Mouse (Mus musculus) urinary bladder, postnatal 4 days (tissue): ENCODE measurements at regions not wholly inside any gene's neighbourhood (a gene's known extent, or its start where the extent isn't known, plus 50 kb on each side); places are given as distances from the start of the nearest gene placed in this dataset.

Source experiments
- DNase-seq, 2 experiments: peaks; one replicate each; pipeline ENCODE4 v3.0.0; 2021 to 2022; ENCODE audit warnings: low spot score in 2 of 2

GRCm38 (mm10) chr2:133438018-133438417 lies 113.9 kb upstream of the Bmp2 start:
- DNase-seq = no peak

- DNase-seq = no peak
Observed at GRCm38 (mm10) chr2:133443024-133443423, 108.9 kb upstream of the Bmp2 start.

- DNase-seq = no peak
Observed at GRCm38 (mm10) chr2:133443490-133443889, 108.5 kb upstream of the Bmp2 start.

GRCm38 (mm10) chr2:133452947-133453346 lies 99.0 kb upstream of the Bmp2 start:
- DNase-seq = no peak

- no peak for DNase-seq
Observed at GRCm38 (mm10) chr2:133455484-133456170, 96.3 kb upstream of the Bmp2 start.

GRCm38 (mm10) chr2:133456785-133457184 lies 95.2 kb upstream of the Bmp2 start:
- DNase-seq = no peak

- DNase-seq = no peak
Observed at GRCm38 (mm10) chr2:133458735-133459134, 93.2 kb upstream of the Bmp2 start.

DNA sequence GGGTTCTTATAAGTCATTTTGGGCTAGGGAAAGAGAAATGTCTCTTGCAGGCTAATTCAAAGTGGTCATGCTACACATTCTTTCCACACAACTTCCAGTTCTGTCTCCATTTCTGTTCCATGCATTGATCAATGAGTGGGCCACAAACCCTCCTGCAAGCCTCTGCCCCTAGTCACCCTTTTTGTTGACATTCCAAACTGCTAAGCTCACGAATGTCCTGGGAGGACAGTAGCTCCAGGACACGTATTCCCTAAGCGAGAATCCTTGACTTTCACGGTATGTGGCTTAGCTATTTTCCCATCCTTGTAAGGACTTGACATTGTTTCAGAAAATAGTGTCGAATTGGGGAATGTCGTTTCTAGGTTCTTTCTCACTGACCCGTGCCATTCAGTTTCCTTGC lies 91.1 kb upstream of the Bmp2 start:
- DNase-seq = no peak

GRCm38 (mm10) chr2:133462378-133462777 lies 89.6 kb upstream of the Bmp2 start:
- no peak for DNase-seq

- no peak for DNase-seq
Observed at GRCm38 (mm10) chr2:133467170-133468168, 84.5 kb upstream of the Bmp2 start.

DNA sequence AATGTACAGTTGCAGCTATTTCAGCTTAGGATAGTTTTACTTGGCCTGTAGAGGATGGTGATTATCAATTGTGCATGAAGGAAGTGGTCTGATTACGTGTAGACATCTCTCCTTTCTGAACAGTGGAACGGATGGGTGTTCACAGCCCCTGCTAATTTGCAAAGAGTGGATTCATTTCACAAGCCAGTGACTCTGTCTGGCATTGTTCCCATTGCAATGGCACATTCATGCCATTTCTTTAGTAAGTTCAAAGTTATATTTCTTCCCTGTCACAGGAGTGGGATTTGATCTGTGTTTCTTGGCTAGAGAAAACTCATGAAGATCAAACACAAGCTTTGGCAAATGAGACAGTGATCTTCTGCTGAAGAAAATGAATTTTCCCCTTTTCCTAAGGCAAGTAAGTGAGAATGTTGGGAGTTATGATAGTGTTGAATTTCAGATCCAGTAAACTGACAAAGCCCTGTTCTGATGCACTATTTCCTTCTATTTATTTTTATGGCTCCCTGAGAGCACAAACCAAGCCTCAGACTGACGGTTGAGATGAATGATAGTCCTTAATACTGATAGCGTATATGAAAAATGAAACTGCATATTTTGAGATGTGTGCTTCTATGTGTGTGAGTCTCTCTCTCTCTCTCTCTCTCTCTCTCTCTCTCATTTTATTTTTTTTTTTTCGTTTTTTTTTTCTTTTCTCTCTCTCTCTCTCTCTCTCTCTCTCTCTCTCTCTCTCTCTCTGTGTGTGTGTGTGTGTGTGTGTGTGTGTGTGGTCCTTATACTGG lies 78.8 kb upstream of the Bmp2 start:
- DNase-seq = no peak

DNA sequence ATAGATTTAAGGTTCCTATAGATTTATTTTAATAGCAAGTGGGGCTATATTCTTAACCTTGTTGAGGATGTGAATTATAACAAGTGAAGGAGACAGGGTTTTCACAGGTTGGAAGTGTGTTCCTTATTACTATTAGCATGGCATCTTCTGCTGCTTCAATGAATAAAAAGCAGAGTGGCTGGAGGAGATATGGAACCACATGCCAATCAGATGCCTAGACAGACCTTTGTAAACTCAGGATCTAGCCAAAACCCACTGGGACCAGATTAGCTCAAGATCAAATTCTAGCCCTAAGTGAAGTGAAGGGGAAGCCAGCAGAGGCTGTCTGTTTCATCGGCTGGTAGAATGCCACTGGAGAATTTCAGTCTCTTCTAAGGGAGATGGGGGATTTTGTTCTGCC lies 77.8 kb upstream of the Bmp2 start:
- no peak for DNase-seq

DNA sequence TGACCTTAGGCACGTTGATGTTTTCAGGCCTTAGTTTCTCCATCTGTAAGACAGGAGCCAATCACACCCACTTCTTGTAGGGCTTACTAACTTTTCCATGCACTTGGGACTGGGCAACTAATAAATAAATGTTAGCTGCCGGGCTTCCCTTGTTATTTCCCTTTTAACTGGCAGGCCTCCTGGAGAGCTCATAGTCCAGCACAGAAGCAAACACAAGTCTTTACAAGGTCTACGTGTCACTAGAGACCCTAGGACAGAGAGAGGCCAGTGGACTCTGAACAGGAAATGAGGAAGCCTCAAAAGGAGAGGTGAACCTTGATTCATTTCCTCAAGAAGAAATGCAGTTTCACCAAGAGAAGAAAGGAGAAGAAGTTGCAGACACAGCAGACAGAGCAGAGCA lies 71.1 kb upstream of the Bmp2 start:
- DNase-seq = no peak

DNA sequence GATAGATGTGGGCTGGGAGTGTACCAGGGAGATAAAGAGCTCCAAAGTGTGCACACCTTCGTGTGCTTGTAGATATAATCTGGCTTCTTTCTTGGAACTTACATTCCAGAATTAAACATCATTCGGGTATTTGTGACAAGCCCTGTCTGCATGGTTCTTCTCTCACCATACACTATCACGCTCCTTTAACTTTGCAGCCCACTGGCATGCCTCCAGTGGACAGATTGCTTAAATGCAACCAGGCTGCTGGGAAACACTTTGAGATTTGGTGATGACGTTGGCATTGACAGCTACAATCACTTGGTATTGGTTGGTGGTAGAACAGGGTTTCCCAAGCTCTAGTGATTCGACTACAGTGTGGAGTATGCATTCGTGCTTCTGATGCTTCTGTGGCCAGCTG lies 70.7 kb upstream of the Bmp2 start:
- DNase-seq = no peak

DNA sequence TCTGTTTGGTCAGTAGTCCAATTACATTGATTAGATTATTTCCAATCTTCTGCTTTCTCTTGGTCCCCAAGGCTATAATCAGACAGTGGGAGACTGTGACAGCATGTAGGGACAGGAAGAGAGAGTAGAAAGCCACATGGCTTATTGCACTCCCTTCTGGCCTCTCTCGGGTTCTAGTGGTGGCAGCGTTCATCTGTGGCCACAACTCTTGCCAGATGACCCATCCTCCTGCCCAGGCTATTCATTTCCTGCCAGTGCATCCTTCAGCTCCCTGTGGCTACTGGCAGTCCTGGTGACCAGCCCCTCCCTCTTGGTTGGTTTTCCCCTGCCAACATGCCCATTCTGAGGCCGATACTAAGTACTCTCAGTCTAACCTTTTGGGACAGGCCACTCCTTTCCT lies 70.2 kb upstream of the Bmp2 start:
- no peak for DNase-seq

DNA sequence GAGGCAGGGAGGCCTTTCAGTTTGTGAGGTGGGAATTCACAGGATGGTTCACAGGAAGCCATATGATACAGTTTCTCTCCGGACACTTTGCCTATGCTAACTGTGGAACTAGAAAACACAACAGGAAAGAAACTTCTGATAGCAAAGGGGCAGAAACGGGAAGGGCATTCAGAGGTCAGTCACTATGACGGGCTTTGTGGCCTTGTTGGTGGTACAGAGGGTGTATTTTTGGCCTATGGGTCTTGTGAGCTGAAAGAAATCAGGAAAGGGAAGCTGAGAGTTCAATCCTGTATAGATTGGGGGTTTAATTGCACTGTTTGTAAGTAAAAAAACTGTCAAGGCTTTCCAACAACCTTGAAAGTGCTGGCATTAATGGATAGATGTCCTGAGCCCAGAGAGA lies 56.5 kb upstream of the Bmp2 start:
- DNase-seq = no peak

DNA sequence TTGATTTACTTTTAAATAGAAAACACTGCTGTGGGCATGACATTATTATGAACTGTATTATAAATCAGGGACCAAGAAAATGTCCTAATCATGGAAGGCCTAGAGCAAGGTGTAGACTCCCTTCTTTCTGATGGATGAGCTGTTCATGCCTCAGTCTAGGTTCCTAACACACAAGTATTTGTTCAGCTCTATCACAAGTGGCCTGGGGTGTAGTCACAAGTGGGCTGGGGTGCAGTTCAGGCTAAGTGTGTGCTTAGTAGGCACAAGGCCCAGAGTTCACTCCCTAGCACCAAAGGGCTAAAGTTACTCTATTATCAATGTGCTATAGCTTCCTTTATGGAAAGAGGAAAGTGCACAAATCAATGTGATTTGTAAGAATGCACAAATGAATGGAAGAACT lies 55.6 kb upstream of the Bmp2 start:
- no peak for DNase-seq

- no peak for DNase-seq
Observed at GRCm38 (mm10) chr2:133497071-133497470, 54.9 kb upstream of the Bmp2 start.

GRCm38 (mm10) chr2:133497541-133498185 lies 54.3 kb upstream of the Bmp2 start:
- no peak for DNase-seq

GRCm38 (mm10) chr2:133498186-133498571 lies 53.8 kb upstream of the Bmp2 start:
- DNase-seq = no peak

DNA sequence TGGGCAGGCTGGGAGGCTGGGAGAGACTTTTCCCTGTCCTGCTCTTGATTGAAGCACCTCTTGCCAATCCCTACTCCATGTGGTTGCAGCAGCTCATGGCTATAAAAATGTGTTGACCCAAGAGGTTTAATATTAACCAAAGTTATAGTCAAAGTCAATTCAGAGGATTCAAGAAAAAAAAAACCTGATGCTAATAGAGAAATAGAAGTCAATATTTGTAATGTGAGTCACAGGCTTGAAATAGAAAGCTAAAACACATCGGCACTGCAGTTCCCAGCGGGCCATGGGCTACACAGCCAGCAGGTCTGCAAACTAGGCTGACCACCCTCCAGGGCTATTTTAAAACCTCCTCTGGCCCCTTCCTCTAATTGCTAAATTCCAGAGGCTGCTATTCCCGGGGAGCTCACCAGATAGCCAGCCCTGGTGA lies 53.2 kb upstream of the Bmp2 start:
- DNase-seq = no peak

DNA sequence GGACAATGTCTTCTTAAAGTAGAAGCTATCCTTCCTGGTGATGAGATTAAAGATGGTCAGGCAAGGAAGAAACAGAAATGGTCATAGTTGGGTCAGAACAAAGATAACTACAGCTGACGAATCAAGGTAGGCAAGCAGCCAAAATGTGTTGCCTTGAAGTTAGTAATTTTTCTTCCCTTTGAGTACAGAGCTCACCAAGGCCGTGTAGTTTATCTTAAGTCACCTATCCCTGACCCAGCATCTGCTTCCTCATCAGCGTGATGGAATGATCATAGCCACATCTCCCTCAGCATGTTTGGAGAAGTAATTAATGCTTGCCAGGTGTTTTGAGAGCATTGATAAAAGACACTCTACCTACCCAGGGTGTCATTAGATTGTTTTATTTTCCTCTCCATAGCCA lies 52.1 kb upstream of the Bmp2 start:
- no peak for DNase-seq
